Mouse (Mus musculus): Measurements from ENCODE around the gene Ncapg.
"Not testable (repeated sequence)": the region's sequence is repeated elsewhere in the genome, so short reads cannot be mapped to it uniquely, and the experiment has no call there.

The Ncapg gene

DNA sequence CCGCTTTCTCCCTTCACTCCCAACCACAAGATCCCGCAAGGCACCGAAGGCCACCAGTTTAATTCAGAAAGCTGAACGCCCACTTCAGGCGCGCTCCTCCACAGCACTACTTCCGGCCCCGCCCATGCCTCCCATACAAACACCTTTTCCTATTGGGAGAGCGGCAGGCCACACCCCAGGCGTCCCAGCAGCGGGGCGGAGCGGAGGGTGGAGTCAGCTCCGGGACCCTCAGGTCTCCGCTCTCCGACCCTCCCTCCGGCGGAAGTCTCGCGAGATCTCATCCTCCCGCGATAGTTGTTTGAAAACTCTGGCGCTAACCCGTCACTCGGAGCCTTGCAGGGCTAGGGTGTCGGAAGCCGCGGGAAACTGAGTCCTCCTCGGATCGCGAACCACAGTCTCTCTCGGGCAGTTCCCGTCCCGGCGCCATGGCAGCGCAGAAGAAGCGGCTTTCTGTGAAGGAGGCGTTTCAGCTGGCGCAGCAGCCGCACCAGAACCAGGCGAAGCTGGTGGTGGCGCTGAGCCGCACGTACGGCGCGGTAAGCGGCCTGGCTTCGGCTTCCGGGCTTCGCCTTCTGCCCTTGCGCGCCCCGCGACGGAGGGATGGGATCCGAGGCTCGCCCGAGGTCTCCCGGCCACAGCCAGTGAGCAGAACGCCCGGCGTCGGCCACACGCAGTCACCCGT, at the start of gene Ncapg:
TSS of gene Ncapg (plus strand) at position 322 of the 682 bp plus-strand sequence.
- DNase-seq (ENCODE audit: low read depth), result peak; percentile 99

GRCm38 (mm10) chr5:45621511-45621910, 48.2 kb upstream of the Ncapg start:
- DNase-seq (ENCODE audit: low read depth), result no peak

GRCm38 (mm10) chr5:45627771-45628170, 41.9 kb upstream of the Ncapg start:
- no peak for DNase-seq (ENCODE audit: low read depth)

GRCm38 (mm10) chr5:45629470-45629869, 40.2 kb upstream of the Ncapg start:
- no peak for DNase-seq (ENCODE audit: low read depth)

- no peak for DNase-seq (ENCODE audit: low read depth)
Measured at GRCm38 (mm10) chr5:45638378-45638777, 31.3 kb upstream of the Ncapg start.

- DNase-seq (ENCODE audit: low read depth), result no peak
Measured at GRCm38 (mm10) chr5:45638806-45639714, 30.7 kb upstream of the Ncapg start, which contains the start of gene Fam184b. TSS of gene Fam184b (minus strand) at chr5:45639614.

DNA sequence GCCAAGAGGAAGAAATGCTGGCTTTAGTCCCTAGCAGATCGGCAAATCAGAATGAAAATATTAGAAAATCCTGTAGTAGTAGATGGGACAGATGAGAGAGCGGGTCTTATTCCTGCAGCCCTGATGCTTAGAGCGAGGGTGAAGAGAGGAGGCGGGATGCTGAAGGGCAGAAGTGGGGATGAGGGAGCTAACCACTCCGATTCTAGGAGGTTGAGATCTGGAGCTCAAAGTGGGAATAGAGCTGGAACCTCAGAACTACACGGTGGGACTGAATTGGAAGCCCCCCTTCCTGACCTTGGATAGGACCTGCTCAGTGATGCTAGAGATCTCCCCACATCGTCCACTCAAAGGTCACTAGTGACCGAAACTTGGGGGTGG, 30.0 kb upstream of the Ncapg start:
- DNase-seq (ENCODE audit: low read depth), result no peak

- no peak for DNase-seq (ENCODE audit: low read depth)
Measured at GRCm38 (mm10) chr5:45651026-45651703, 18.6 kb upstream of the Ncapg start.

- DNase-seq (ENCODE audit: low read depth), result not testable (repeated sequence)
Measured at GRCm38 (mm10) chr5:45658406-45658805, 11.3 kb upstream of the Ncapg start.

- DNase-seq (ENCODE audit: low read depth), result peak; percentile 84
Measured at GRCm38 (mm10) chr5:45668324-45668723, 1.4 kb upstream of the Ncapg start.

- peak; percentile 40 for DNase-seq (ENCODE audit: low read depth)
Measured at GRCm38 (mm10) chr5:45668831-45669230, 888 bp upstream of the Ncapg start.

DNA sequence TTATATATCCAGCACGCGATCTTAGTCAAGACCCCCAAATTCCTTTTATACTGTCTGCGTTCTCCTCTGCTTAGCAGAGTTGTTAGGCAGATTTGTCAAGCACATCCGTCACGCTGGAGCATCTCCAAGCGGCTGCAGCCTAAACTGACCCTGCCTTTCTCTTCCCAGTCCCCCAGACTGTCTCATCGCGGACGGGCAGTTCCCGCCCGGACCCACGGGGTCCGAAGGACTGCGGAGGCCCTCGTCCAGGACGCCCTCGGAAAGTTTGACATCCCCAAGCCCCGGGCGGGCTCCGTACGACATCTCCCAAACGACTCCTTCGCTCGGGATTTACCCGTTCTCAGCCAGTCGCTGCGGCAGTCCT, 503 bp upstream of the Ncapg start:
- DNase-seq (ENCODE audit: low read depth), result no peak

- DNase-seq (ENCODE audit: low read depth), result peak; percentile 40
Measured at GRCm38 (mm10) chr5:45670280-45670670, 556 bp downstream of the Ncapg start.

- DNase-seq (ENCODE audit: low read depth), result no peak
Measured at GRCm38 (mm10) chr5:45670894-45671494, 1.3 kb downstream of the Ncapg start.

GRCm38 (mm10) chr5:45675032-45675431, 5.3 kb downstream of the Ncapg start:
- peak; percentile 36 for DNase-seq (ENCODE audit: low read depth)

GRCm38 (mm10) chr5:45677639-45678038, 7.9 kb downstream of the Ncapg start:
- no peak for DNase-seq (ENCODE audit: low read depth)

DNA sequence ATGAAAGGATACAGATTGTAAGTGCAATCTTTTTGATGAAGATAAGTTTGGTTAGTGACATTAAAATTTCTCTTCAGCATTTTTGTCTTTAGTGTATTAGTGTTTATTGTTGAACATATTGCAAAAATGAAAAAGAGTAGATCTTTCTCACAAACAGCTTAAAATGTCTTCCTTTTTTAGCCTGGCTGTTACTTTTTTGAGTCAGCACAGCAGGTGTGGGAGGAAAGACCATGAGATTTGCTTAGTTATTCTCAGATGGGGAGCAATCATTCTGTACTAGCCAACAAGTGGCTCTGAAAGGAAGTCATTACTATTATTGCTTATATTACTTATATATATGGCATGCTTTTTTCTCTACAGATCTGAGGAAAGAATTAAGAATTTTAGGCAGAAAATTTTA, 10.2 kb downstream of the Ncapg start:
- DNase-seq (ENCODE audit: low read depth), result no peak

- DNase-seq (ENCODE audit: low read depth), result no peak
Measured at GRCm38 (mm10) chr5:45683388-45683787, 13.7 kb downstream of the Ncapg start.

DNA sequence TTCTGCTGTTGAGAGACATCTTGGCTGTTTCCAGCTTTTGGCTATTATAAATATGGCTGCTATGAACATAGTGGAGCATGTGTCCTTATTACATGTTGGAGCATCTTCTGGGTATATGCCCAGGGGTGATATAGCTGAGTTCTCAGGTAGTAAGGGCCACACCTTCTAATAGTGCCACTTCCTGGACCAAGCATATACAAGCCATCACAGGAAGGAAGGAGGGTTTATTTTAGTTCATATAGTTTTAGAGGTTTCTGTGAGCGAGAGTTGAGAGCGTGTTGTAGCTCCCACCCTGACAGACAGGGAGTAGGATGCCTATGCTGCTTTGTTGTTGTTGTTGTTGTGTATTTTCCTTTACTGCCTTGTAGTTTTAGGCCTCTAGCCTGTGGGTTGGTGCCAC, 15.5 kb downstream of the Ncapg start:
- no peak for DNase-seq (ENCODE audit: low read depth)

GRCm38 (mm10) chr5:45686223-45686622, 16.5 kb downstream of the Ncapg start:
- no peak for DNase-seq (ENCODE audit: low read depth)

- DNase-seq (ENCODE audit: low read depth), result peak; percentile 68
Measured at GRCm38 (mm10) chr5:45689152-45689551, 19.4 kb downstream of the Ncapg start.

GRCm38 (mm10) chr5:45690802-45691201, 21.1 kb downstream of the Ncapg start:
- DNase-seq (ENCODE audit: low read depth), result no peak
